Mouse (Mus musculus): Measurements from ENCODE around the gene Pdgfra. TPM values are rescaled to one million over a fixed set of nuclear protein-coding genes. Genes with fewer than 3 reads are reported as not detected.

Pdgfra gene
- polyA plus RNA-seq, 1 experiment from 2014 or later = 18.2 TPM

- WGBS = 1% methylated on average over 13 of the region's 13 CpGs
- Histone ChIP-seq H3K36me3 (ENCODE audit: control insufficient read depth, insufficient read depth, low read length) (no peaks in the 10 kb centered on the region; the same call in 1 of the 2 replicates), H3K4me3 (ENCODE audit: low read depth, low read length) (peak overlapping the region; percentile 25), H3K4me2 (peak overlapping the region; percentile 19), H3K9ac (ENCODE audit: low read length) (no peak overlapping the region; the same call in 1 of the 2 replicates), H3K9me3 (ENCODE audit: control insufficient read depth, low read length) (no peaks in the 10 kb centered on the region), H3K4me1 (ENCODE audit: control insufficient read depth, insufficient read depth, low read length) (peaks cover 25% of the 10 kb centered on the region), H3K27ac (ENCODE audit: low read depth, low read length) (no peak overlapping the region), H3K27me3 (ENCODE audit: control insufficient read depth, insufficient read depth, low read length) (peaks cover 79% of the 10 kb centered on the region)
- no peak for ATAC-seq (ENCODE audit: low FRiP score)
- DNase-seq (ENCODE audit: low spot score, missing footprints) = peak; percentile 95
These were observed 1.5 kb downstream of the Pdgfra start for GRCm38 (mm10) chr5:75153626-75153960.

GRCm38 (mm10) chr5:75153961-75154620 lies 2.0 kb downstream of the Pdgfra start:
- H3K4me3 ChIP-seq (ENCODE audit: low read depth, low read length) = peak overlapping the region; percentile 25
- peaks cover 74% of the 10 kb centered on the region for H3K27me3 ChIP-seq (ENCODE audit: control insufficient read depth, insufficient read depth, low read length)
- H3K27ac ChIP-seq (ENCODE audit: low read depth, low read length) = no peak overlapping the region
- no peaks in the 10 kb centered on the region; the same call in 1 of the 2 replicates for H3K36me3 ChIP-seq (ENCODE audit: control insufficient read depth, insufficient read depth, low read length)
- DNase-seq (ENCODE audit: low spot score, missing footprints) (peak; percentile 97), ATAC-seq (ENCODE audit: low FRiP score) (no peak)
- H3K9me3 ChIP-seq (ENCODE audit: control insufficient read depth, low read length) = no peaks in the 10 kb centered on the region
- H3K4me2 ChIP-seq = peak overlapping the region; percentile 19
- H3K9ac ChIP-seq (ENCODE audit: low read length) = peak overlapping the region; percentile 20; the same call in 1 of the 2 replicates
- 1% methylated on average over 27 of the region's 27 CpGs for WGBS
- H3K4me1 ChIP-seq (ENCODE audit: control insufficient read depth, insufficient read depth, low read length) = peaks cover 20% of the 10 kb centered on the region

- Histone ChIP-seq H3K4me3 (ENCODE audit: low read depth, low read length) (peak overlapping the region; percentile 25), H3K9me3 (ENCODE audit: control insufficient read depth, low read length) (no peaks in the 10 kb centered on the region), H3K9ac (ENCODE audit: low read length) (peak overlapping the region; percentile 7; the same call in 1 of the 2 replicates), H3K36me3 (ENCODE audit: control insufficient read depth, insufficient read depth, low read length) (no peaks in the 10 kb centered on the region; the same call in 1 of the 2 replicates), H3K27me3 (ENCODE audit: control insufficient read depth, insufficient read depth, low read length) (peaks cover 68% of the 10 kb centered on the region), H3K4me1 (ENCODE audit: control insufficient read depth, insufficient read depth, low read length) (peaks cover 20% of the 10 kb centered on the region), H3K4me2 (peak overlapping the region; percentile 21; the same call in 1 of the 2 replicates), H3K27ac (ENCODE audit: low read depth, low read length) (no peak overlapping the region)
- DNase-seq (ENCODE audit: low spot score, missing footprints) (peak; percentile 96), ATAC-seq (ENCODE audit: low FRiP score) (no peak)
- under 1% methylated on average over 21 of the region's 21 CpGs for WGBS
These were observed 2.6 kb downstream of the Pdgfra start for GRCm38 (mm10) chr5:75154621-75155235.

DNA sequence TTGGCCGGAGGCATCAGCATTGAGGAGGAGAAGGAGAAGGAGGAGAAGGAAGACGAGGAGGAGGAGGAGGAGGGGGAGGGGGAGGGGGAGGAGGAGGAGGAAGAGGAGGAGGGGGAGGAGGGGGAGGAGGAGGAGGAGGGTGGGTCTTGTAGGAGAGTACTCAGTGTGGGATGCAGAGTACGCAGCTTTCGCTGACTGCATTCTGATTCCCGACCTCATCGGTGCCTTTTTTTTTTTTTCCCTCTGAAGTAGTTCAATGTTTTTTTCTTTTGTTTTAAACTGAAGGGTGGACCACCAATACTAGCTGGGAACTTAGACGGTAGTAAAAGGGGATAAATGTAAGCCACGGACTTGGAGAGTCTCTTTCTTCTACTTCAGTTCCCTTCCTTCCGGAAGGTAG lies 3.2 kb downstream of the Pdgfra start:
- Histone ChIP-seq H3K9me3 (ENCODE audit: control insufficient read depth, low read length) (no peaks in the 10 kb centered on the region), H3K4me1 (ENCODE audit: control insufficient read depth, insufficient read depth, low read length) (peaks cover 19% of the 10 kb centered on the region), H3K4me3 (ENCODE audit: low read depth, low read length) (peak overlapping the region; percentile 38), H3K9ac (ENCODE audit: low read length) (no peak overlapping the region), H3K4me2 (peak overlapping the region; percentile 74; the same call in 1 of the 2 replicates), H3K27me3 (ENCODE audit: control insufficient read depth, insufficient read depth, low read length) (peaks cover 62% of the 10 kb centered on the region), H3K27ac (ENCODE audit: low read depth, low read length) (no peak overlapping the region), H3K36me3 (ENCODE audit: control insufficient read depth, insufficient read depth, low read length) (no peaks in the 10 kb centered on the region; the same call in 1 of the 2 replicates)
- DNase-seq (ENCODE audit: low spot score, missing footprints) (no peak), ATAC-seq (ENCODE audit: low FRiP score) (no peak)
- WGBS = 0% methylated on average over 7 of the region's 9 CpGs

DNA sequence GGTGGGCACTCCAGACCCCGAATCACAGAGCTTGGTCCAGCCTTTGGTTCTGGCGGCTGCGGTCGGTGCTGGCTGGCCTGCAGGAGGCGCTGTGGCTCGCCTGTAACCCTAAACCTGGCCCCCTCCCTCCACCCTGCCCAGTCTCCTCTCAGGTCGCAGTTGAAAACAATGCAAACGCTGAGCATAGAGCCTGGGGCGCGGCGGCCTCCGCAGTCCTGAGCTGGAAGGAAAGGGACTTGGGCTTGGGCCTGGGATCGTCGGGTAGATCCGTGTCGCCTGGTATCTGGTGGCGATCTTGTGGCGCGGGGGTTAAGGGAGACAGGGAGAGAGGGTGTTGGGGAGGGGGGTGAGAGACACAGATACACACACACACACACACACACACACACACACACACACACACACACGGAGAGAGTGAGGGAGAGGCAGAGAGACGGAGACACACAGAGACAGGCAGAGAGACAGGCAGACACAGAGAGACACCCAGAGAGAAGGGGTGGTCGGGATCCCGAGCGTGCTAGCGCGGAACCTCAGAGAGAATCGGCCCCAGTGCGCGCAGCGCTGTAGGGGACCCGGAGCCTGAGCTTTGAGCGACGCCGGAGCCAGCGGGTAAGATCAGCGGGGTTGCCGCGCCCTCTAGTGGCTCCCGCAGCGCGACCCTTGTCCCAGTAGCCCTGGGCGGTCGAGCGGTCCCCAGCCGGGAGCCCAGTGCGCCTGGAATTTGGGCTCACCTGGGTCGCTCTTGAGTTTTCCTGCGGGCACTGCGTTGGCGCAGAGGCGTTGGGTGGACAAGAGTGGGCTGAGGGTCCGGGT lies 3.9 kb downstream of the Pdgfra start:
- DNase-seq (ENCODE audit: low spot score, missing footprints) = peak; percentile 99
- Histone ChIP-seq H3K36me3 (ENCODE audit: control insufficient read depth, insufficient read depth, low read length) (no peaks in the 10 kb centered on the region; the same call in 1 of the 2 replicates), H3K4me1 (ENCODE audit: control insufficient read depth, insufficient read depth, low read length) (peaks cover 15% of the 10 kb centered on the region; the same call in 1 of the 2 replicates), H3K4me3 (ENCODE audit: low read depth, low read length) (peak overlapping the region; percentile 38), H3K27ac (ENCODE audit: low read depth, low read length) (no peak overlapping the region), H3K4me2 (peak overlapping the region; percentile 74), H3K9me3 (ENCODE audit: control insufficient read depth, low read length) (no peaks in the 10 kb centered on the region), H3K27me3 (ENCODE audit: control insufficient read depth, insufficient read depth, low read length) (peaks cover 55% of the 10 kb centered on the region), H3K9ac (ENCODE audit: low read length) (peak overlapping the region; percentile 30)
- ATAC-seq (ENCODE audit: low FRiP score) = peak; percentile 89
- under 1% methylated on average over 52 of the region's 52 CpGs for WGBS

DNA sequence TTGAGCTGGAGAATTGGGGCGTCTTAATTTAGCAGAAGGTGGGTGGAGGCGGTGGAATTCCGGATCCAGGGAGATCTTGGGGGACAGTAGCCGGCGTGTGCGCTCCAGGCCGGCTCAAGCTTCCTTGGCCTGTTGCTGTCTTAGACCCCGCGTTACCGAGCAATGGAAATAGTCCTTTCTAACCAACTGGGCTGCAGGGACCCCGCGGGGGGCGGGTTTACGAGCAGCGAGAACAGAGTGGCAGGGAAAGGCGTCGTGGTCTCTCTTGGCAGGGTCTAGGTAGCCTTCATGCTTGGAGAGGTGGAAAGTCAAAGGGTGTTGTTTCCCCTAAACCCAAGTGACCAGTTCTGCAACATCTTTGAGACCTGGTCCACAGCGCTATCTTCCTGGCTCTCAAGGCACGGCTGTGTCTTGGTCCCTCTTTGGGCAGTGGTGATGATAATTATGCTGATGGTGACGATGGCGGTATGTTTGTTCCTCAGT lies 4.5 kb downstream of the Pdgfra start:
- peak; percentile 49 for ATAC-seq (ENCODE audit: low FRiP score)
- Histone ChIP-seq H3K4me2 (peak overlapping the region; percentile 74), H3K9me3 (ENCODE audit: control insufficient read depth, low read length) (no peaks in the 10 kb centered on the region), H3K9ac (ENCODE audit: low read length) (peak overlapping the region; percentile 30; the same call in 1 of the 2 replicates), H3K36me3 (ENCODE audit: control insufficient read depth, insufficient read depth, low read length) (no peaks in the 10 kb centered on the region; the same call in 1 of the 2 replicates), H3K4me1 (ENCODE audit: control insufficient read depth, insufficient read depth, low read length) (peaks cover 11% of the 10 kb centered on the region; the same call in 1 of the 2 replicates), H3K27ac (ENCODE audit: low read depth, low read length) (no peak overlapping the region), H3K27me3 (ENCODE audit: control insufficient read depth, insufficient read depth, low read length) (peaks cover 50% of the 10 kb centered on the region), H3K4me3 (ENCODE audit: low read depth, low read length) (peak overlapping the region; percentile 38)
- WGBS = under 1% methylated on average over 21 of the region's 21 CpGs
- peak; percentile 97 for DNase-seq (ENCODE audit: low spot score, missing footprints)

GRCm38 (mm10) chr5:75157038-75157437 lies 4.9 kb downstream of the Pdgfra start:
- Histone ChIP-seq H3K9ac (ENCODE audit: low read length) (no peak overlapping the region), H3K9me3 (ENCODE audit: control insufficient read depth, low read length) (no peaks in the 10 kb centered on the region)
- ATAC-seq (ENCODE audit: low FRiP score) = no peak

DNA sequence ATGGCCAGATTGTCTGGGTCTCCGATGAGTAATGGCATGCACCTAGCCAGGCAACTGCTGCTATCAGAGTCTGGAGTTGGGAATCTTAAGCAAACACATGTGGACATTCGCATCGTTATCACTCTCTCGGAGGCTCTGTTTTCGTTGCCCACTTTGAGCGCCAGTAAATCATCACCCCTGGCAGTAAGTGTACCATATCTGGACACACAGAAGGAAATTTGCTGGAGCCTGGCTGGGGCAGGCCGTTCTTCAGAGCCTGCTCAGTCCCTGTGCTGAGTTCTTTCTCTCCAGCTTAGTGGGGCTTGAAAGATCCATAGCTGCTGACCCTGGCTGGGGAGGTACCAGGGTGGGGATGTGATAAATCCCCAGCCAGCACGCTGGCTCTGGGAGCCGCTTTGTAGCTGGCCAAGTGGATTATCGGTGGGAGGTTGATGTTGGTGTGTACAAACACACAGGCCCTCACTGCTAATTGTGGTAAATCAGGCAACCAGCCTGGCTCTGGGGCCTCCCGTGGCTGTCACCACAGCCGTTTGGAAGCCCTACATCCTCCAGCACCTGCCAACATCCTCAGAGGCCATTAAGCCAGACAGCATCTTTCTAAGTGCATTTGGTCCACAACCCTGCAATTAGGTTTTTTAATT lies 8.6 kb downstream of the Pdgfra start:
- Histone ChIP-seq H3K4me2 (no peak overlapping the region), H3K4me1 (ENCODE audit: control insufficient read depth, insufficient read depth, low read length) (no peaks in the 10 kb centered on the region; the same call in 1 of the 2 replicates), H3K9me3 (ENCODE audit: control insufficient read depth, low read length) (no peaks in the 10 kb centered on the region), H3K4me3 (ENCODE audit: low read depth, low read length) (no peak overlapping the region), H3K27ac (ENCODE audit: low read depth, low read length) (no peak overlapping the region), H3K9ac (ENCODE audit: low read length) (no peak overlapping the region), H3K36me3 (ENCODE audit: control insufficient read depth, insufficient read depth, low read length) (no peaks in the 10 kb centered on the region), H3K27me3 (ENCODE audit: control insufficient read depth, insufficient read depth, low read length) (peaks cover 10% of the 10 kb centered on the region)
- no peak for DNase-seq (ENCODE audit: low spot score, missing footprints)
- ATAC-seq (ENCODE audit: low FRiP score) = no peak
- WGBS = 61% methylated on average over 12 of the region's 12 CpGs

More at GRCm38 (mm10) chr5:75157038-75157437, 4.9 kb downstream of the Pdgfra start:
- peaks cover 11% of the 10 kb centered on the region; the same call in 1 of the 2 replicates for H3K4me1 ChIP-seq (ENCODE audit: control insufficient read depth, insufficient read depth, low read length)
- peak overlapping the region; percentile 38 for H3K4me3 ChIP-seq (ENCODE audit: low read depth, low read length)
- no peaks in the 10 kb centered on the region; the same call in 1 of the 2 replicates for H3K36me3 ChIP-seq (ENCODE audit: control insufficient read depth, insufficient read depth, low read length)
- peak overlapping the region; percentile 74 for H3K4me2 ChIP-seq
- no peak overlapping the region for H3K27ac ChIP-seq (ENCODE audit: low read depth, low read length)
- WGBS = 0% methylated on average over 3 of the region's 3 CpGs
- H3K27me3 ChIP-seq (ENCODE audit: control insufficient read depth, insufficient read depth, low read length) = peaks cover 45% of the 10 kb centered on the region
- no peak for DNase-seq (ENCODE audit: low spot score, missing footprints)

Data from midbrain, embryonic 11.5 days (tissue).